Mouse (Mus musculus): ENCODE data around the gene Slc41a3.
A peak's percentile ranks its signal among the peaks of the same experiment; 100 is the strongest.

Slc41a3 gene

DNA sequence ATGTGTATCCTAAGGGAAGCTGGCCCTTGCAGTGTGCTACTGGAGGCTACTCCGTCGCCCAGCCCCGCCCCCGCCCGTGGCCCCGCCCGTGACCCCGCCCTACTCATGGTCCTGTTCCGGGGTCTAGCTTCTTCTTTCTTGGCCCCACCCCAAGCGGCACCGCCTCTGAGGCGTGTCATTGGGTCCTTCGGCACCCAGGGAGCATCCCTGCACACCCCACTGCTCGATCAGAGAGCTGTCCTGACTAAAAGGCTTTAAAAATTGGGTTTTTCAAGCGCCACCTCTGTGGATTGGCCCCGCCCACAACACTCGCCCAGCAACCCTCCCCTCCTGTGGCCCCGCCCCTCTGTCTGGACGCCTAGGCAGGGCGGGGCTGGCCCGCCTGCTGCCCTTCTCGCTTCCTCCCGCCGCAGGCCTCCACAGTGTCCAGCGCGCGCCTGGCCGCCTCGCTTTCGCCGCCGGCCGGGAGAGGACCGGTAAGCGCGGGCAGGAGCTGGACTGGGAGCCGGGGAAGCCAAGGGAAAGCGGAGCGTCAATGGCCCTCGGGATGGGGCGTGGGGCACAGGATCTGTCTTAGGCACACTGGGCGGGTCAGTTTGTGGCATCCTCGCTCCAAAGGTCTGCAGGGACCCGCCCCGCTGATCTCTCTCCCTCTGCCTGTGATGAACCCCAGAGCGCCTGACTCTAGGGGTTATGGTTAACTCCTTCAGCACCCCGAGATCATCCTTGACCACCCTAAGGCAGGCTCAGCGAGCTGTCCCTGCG is at the start of gene Slc41a3:
Gene Slc41a3, plus strand, starts transcription at position 193 of the 765 bp plus-strand sequence.
- peak; percentile 91 to 93 for DNase-seq

DNA sequence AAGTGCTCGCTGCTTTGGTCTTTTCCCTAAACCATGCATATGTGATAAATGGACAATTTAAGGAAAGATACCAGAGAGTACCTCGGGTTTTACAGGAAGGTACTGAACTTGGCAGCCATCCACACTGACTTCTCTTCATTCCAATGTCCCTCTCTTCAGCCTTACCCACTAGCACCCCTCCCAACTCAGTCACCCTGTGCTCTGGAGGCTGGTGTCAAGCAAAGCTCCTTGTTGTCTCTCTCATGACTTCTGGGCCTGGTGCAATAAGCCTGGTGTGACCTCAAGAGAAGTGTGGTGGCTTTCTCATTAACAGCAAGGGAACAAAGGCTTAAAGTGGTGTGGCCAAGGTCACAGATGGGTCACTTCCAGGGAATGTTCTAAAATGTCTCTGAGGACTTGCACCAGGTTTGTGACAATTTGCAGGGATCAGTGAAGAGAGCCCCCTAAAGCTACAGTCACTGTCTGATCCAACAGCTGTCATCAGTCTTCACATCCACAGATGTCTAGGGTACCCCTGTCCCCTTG is 47.9 kb upstream of the Slc41a3 start:
- no peak for DNase-seq

DNA sequence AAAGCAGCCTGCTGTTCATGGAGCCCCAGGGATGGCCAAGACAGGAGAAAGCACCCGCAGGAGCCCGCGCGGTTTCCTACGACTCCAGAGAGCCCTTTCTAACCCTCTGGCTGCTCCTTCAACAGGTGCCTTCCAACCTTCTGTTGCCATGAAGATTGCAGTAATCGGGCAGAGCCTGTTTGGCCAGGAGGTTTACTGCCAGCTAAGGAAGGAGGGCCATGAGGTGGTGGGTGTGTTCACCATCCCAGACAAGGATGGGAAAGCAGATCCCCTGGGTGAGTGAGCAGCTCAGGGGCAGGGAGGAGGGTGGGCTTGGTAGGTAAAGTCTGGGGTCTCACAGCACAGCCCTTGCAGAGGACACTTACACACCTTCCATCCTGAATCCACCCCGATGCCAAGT is 47.4 kb upstream of the Slc41a3 start:
- DNase-seq = no peak

- DNase-seq = no peak
These were observed 46.5 kb upstream of the Slc41a3 start for GRCm38 (mm10) chr6:90557829-90558693.

DNA sequence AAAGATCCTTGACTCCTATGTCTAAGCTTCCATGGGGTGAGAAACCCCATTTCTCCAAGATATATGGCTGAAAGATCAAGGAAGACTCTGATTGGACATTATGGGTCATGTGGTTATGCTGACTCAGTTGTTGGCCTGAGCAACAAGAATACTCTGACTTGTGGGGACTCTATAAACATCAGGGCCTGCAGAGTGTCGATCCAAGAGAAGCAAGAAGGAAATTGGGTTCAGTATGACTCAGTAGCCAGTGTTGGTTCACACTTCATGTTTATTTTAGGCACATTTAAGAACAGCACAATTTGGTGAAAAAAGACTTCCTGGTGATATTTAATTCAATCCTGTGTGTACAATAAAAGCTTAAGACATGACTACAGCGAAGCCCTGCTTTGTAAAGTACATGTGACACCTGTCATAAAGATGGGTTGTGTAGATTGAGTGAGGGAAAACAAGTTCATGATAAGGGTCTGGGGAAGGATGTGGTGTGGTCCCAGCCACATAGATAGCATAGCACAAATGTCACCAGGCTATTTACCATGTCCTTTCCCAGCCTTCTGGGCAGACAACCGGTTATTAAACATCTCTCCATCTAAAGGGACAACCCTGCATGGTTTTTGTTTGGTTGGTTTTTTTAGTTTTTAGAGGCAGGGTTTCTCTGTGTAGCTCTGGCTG is 44.0 kb upstream of the Slc41a3 start:
- DNase-seq = no peak

- DNase-seq = no peak
These were observed 43.2 kb upstream of the Slc41a3 start for GRCm38 (mm10) chr6:90561234-90561781.

DNA sequence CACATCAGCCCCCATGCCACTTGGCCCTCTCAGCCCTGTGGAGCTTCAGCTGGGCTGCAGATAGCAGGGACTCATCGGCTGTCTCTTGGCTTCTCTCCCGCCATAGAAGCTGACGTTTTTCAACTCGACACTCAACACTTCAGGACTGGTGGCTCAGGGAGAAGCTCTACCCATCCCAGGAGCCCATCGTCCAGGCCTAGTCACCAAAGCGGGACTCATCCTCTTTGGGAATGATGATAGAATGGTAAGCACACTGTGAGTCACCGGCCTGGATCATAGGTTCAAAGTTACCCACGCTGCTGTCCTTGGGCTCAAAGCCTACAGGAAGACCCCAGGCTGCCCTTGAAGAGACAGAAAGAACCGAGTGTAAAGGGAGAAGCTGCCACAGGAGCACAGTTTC is 40.3 kb upstream of the Slc41a3 start:
- no peak for DNase-seq

DNA sequence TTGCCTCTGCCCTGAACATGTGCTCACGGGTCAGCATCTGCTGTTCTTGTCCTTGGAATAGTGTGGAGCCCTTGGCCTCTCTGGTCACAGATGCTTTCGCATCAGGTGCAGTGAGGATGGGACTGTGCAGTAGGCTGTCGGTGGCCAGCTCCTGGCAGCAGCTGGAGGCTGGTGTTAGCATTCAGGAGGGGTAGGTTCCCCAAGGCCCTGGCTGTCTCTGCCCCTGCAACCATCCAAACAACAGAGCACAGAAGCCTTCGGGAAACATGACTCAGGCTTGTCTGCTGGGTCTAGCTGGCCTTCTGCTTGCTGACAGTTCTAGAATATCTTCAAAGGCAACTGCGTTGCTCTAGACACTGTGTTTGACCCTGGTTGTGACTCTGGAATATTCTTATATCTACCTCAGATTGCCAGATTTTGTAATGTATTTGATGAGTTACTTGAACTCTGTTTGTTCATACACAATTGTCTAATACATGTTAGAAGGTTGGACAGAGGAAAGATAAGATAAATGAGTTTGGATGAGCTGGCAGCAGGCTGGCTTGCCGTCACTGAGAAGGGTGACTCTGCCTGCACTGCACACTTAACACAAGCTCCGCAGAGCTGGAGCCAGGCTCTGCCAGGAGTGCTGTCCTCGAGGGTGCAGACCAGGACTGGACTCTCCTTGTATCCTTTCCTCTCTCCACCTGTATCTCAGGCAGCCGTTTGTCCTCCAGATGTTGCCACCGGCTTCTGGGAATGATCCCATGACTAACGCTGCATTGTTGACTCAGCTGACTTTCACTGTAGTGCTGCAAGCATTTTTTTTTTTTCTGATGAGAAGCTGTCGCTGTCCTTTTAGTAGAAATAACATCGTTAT is 38.9 kb upstream of the Slc41a3 start:
- no peak for DNase-seq

DNA sequence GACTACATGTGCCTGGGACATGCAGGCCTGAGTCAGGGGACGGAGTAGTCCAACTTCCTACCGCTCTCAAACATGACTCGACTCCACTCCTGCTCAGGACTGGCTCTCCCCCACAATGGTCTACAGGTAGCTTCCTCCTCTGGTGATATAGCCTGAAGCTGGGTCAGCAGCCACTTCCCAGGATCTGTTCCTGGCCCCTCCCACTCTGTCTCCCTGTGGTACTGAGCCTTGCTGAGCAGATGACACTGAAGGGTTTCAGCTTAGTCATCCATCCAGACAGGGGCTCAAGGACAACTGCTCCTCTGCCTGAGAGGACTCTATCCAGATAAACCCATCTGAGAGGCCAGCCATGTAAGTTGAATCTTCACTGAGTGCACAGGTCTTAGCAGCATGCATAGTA is 37.0 kb upstream of the Slc41a3 start:
- no peak for DNase-seq

GRCm38 (mm10) chr6:90567928-90568327 is 36.6 kb upstream of the Slc41a3 start:
- no peak for DNase-seq

DNA sequence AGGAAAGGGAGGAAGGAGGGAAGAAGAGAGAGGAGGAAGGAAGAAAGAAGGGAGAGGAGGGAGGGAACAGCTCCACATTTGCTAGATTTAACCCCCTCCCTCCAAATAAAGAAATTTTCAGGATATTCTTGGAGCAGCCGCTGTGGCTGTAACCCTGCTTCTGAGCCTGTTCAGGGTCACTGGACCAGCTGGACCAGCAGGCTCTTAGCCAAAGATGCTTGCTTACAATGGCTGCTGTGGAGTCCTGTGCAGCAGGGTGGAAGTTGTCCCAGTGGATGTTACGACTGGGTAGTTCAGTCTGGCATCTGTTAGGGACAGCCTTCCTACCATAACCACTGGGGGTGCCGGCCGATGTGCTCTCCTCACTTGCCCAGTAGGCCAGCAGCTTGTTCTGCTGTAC is 35.8 kb upstream of the Slc41a3 start:
- DNase-seq = no peak

DNA sequence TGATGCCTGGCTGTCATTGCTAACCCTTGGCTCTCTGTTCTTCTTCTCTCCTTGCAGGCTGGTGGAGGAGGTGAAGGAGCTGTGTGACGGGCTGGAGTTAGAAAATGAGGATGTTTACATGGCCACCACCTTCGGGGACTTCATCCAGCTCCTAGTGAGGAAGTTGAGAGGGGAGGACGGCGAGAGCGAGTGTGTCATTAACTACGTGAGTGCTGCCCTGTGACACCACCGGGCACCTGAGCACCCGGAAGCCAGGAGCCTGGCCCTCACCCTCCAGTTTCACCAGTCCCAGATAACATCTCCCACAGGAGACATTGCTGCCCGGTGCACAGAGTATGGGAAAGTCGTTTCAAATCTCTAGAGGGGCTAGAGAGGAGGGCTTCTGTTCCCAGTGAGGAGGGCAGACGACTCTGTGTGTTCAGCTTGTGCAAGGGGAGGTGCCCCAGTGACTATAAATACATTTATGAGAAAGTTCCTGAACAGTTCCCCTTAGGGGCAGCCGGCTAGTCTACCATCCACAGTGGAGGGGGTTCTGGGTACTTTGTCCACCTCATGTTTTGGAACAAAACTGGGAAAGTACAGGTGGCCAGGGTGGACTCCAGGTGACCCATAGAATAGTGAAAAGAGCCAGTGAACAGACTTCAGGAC is 34.7 kb upstream of the Slc41a3 start:
- no peak for DNase-seq

DNA sequence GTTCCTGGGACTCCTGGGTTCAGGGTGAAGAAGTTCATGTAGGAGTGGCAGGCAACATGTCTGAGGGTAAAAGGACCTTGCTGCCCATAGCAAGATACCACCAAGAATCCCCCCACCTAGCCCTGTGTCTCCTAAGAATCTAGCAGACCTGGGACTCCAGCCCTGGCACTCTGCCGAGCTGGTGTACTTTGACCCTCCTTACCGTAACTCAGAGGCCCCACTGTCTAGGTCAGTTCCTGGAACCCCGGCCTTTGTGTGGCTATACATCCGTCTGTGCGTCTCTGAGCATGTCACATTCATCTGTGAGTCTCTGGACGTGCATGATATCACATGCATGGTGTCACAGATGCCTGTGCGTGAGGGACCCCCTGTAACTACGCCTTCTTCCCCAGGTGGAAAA is 34.1 kb upstream of the Slc41a3 start:
- DNase-seq = peak; percentile 49 to 68

- peak; percentile 76 to 88 for DNase-seq
These were observed 29.2 kb upstream of the Slc41a3 start for GRCm38 (mm10) chr6:90575261-90575715.

DNA sequence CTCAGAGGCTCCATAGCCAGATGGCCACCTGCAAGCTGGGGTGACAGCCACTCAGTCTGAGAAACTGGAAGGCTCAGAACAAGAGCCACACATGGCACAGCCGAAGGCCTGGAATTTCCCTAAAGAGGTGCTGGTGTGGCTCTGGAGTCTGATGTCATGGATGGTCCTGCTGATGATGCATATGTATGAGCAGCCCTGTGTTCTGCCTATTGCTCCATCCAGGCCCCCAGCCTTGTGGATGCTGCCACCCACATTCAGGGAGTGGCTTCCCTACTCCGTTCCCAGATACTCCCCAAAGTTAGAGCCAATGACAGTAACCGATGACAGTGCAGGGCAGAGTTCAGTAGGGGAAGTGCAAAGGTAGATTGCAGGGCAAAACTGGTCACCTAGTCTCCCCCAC is 26.4 kb upstream of the Slc41a3 start:
- no peak for DNase-seq

DNA sequence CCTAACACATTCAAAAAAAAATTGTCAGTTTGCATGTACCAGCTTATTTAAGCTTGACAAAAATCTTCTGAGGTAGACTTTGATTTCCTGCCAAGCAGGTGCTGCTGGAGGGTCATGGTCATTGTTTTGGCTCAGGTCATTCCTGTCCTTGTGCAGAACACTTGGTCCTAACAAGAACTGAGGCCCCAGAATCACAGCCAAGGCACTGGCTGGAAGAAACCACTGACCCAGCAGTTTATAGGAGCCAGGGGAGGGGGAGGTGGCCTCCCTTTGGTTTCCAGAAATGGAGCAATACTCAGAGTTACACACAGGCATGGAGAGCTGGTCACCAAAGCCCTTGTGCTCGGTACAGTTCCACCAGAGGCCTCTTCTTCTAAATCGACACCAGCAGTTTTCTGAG is 22.2 kb upstream of the Slc41a3 start:
- no peak for DNase-seq

DNA sequence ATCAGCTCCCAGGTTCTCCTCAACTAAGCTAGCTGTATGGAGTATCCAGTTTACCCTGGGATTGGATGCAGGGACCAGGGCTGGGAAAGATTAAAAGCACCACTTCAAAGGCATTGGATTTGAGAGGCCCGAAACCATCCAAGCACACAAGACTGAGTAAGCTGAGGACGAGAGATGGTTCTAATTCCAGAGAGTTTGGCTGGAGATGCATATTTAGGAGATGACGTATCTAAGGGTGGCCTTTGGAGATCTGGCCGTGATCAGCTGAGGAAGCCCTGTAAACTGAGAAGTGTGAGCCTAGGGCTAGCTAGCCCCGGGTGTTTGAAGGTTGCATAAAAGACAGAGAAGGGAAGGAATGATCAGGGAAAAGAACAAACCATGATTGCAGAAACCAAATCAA is 16.4 kb upstream of the Slc41a3 start:
- DNase-seq = no peak

DNA sequence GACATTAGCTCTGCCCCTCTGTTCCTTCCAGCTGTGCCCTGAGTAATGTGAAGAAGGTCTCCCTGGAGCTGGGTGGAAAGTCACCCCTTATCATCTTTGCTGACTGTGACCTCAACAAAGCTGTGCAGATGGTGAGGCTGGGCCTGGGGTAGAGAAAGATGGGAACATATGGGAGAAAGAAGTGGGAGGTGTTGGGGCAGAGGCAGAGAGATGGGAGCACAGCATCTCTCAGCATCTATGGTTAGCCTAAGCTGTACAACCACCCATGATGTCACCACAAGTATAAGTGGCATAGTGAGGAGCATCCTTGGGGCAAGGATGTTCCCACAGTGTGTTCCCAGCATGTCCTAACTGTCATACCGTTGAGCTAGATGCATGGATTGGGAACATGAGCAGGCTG is 13.8 kb upstream of the Slc41a3 start:
- no peak for DNase-seq

- no peak for DNase-seq
These were observed 9.6 kb upstream of the Slc41a3 start for GRCm38 (mm10) chr6:90594972-90595371.

DNA sequence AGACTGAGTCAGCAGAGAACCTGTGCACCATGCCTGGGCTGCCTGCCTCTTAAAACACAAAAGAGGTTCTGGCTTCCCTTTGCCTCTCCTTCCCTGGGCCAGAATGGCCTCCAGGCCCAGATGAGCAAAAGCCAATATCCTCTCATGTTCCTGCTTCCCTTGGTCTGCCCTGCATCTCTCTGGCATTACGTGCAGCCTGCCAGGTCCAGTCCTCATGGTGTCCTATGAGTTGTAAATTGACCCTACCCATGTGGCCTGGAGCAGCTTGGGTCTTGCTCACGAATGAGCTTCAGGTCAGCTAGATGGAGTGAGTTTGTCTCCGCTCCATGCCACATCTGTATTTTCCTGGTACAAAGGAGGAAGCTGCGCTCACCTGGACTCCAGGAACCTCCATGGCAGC is 7.5 kb upstream of the Slc41a3 start:
- no peak for DNase-seq

GRCm38 (mm10) chr6:90597592-90597991 is 6.9 kb upstream of the Slc41a3 start:
- peak; percentile 77 to 79 for DNase-seq

Measured in kidney, adult 8-10 months (tissue).